Mouse (Mus musculus) erythroblast, embryonic 14.5 days (primary cell): ENCODE data around the gene Anxa8. TPM values are rescaled to one million over a fixed set of nuclear protein-coding genes. Genes with fewer than 3 reads are reported as not detected.

ENCODE experiments used
- H3K27me3 ChIP-seq: 2 replicates; pipeline ENCODE4 v1.6.1; 2012; ENCODE audit warnings: inconsistent platforms; ENCODE audit not compliant: control insufficient read depth
- H3K36me3 ChIP-seq: 2 replicates; pipeline ENCODE4 v1.6.1; 2012; ENCODE audit warnings: mild to moderate bottlenecking, inconsistent platforms; ENCODE audit not compliant: control insufficient read depth
- H3K4me1 ChIP-seq: 2 replicates; pipeline ENCODE4 v1.6.1; 2012; ENCODE audit warnings: inconsistent platforms; ENCODE audit not compliant: control insufficient read depth
- H3K4me3 ChIP-seq: replicated peaks from 2 replicates; pipeline ENCODE3; 2012; ENCODE audit warnings: moderate library complexity, mild to moderate bottlenecking, inconsistent platforms
- H3K9me3 ChIP-seq: 2 replicates; pipeline ENCODE4 v1.6.1; 2012; ENCODE audit warnings: low read length, inconsistent platforms, mixed read lengths; ENCODE audit not compliant: control insufficient read depth
- GATA1 ChIP-seq: IDR thresholded peaks from 2 replicates; pipeline ENCODE4 v1.6.1; 2012; ENCODE audit warnings: low read length, inconsistent platforms, mixed read lengths
- TAL1 ChIP-seq: IDR thresholded peaks from 3 replicates; pipeline ENCODE4 v1.6.1; 2012; ENCODE audit warnings: low read length, inconsistent platforms, mixed read lengths
- polyA plus RNA-seq: library from polyadenylated mRNA; stranded (reverse); fragments of >175 nt; gene quantifications from 2 replicates; pipeline ENCODE4 v1.2.3, GENCODE M21; 2012

Anxa8 gene
- polyA plus RNA-seq, 1 experiment = not detected

GRCm38 (mm10) chr14:34080321-34080997, 5.3 kb upstream of the Anxa8 start:
- Histone ChIP-seq H3K27me3 (no peaks in the 10 kb centered on the region), H3K4me1 (no peaks in the 10 kb centered on the region), H3K9me3 (no peaks in the 10 kb centered on the region), H3K36me3 (no peaks in the 10 kb centered on the region), H3K4me3 (no peak overlapping the region)
- no peak for TF ChIP-seq TAL1
- no peak for TF ChIP-seq GATA1

GRCm38 (mm10) chr14:34086806-34087205, 1.0 kb downstream of the Anxa8 start:
- TF ChIP-seq TAL1 (no peak), GATA1 (no peak)

GRCm38 (mm10) chr14:34087856-34088398, 2.1 kb downstream of the Anxa8 start:
- H3K27me3 ChIP-seq = no peaks in the 10 kb centered on the region
- TF ChIP-seq GATA1 (no peak), TAL1 (no peak)
- H3K9me3 ChIP-seq = no peaks in the 10 kb centered on the region
- no peaks in the 10 kb centered on the region for H3K36me3 ChIP-seq
- no peak overlapping the region for H3K4me3 ChIP-seq
- H3K4me1 ChIP-seq = no peaks in the 10 kb centered on the region

More at GRCm38 (mm10) chr14:34086806-34087205, 1.0 kb downstream of the Anxa8 start:
- Histone ChIP-seq H3K4me3 (no peak overlapping the region), H3K4me1 (no peaks in the 10 kb centered on the region), H3K9me3 (no peaks in the 10 kb centered on the region), H3K27me3 (no peaks in the 10 kb centered on the region), H3K36me3 (no peaks in the 10 kb centered on the region)

- Histone ChIP-seq H3K4me3 (no peak overlapping the region), H3K4me1 (no peaks in the 10 kb centered on the region), H3K9me3 (no peaks in the 10 kb centered on the region), H3K27me3 (no peaks in the 10 kb centered on the region), H3K36me3 (no peaks in the 10 kb centered on the region)
- no peak for TF ChIP-seq TAL1
- no peak for TF ChIP-seq GATA1
Observed at GRCm38 (mm10) chr14:34089796-34090195, 4.0 kb downstream of the Anxa8 start.

- Histone ChIP-seq H3K9me3 (no peaks in the 10 kb centered on the region), H3K4me3 (no peak overlapping the region), H3K27me3 (no peaks in the 10 kb centered on the region), H3K36me3 (no peaks in the 10 kb centered on the region), H3K4me1 (no peaks in the 10 kb centered on the region)
- TF ChIP-seq GATA1 (no peak), TAL1 (no peak)
Observed at GRCm38 (mm10) chr14:34091475-34091874, 5.7 kb downstream of the Anxa8 start.

- H3K4me3 ChIP-seq = no peak overlapping the region
- no peaks in the 10 kb centered on the region for H3K27me3 ChIP-seq
- H3K4me1 ChIP-seq = no peaks in the 10 kb centered on the region
- no peaks in the 10 kb centered on the region for H3K9me3 ChIP-seq
- no peak for TF ChIP-seq TAL1
- no peak for TF ChIP-seq GATA1
- no peaks in the 10 kb centered on the region for H3K36me3 ChIP-seq
Observed at GRCm38 (mm10) chr14:34092856-34093255, 7.1 kb downstream of the Anxa8 start.

GRCm38 (mm10) chr14:34096161-34096560, 10.4 kb downstream of the Anxa8 start:
- TF ChIP-seq TAL1 (no peak), GATA1 (no peak)
- no peak overlapping the region for H3K4me3 ChIP-seq

GRCm38 (mm10) chr14:34102601-34103000, 16.8 kb downstream of the Anxa8 start, which contains the start of gene A630023A22Rik:
Gene A630023A22Rik (minus strand): TSS chr14:34102754.
- Histone ChIP-seq H3K4me1 (no peaks in the 10 kb centered on the region), H3K27me3 (no peaks in the 10 kb centered on the region), H3K4me3 (no peak within 1 kb of the TSS), H3K36me3 (no peaks in the 10 kb centered on the region), H3K9me3 (no peaks in the 10 kb centered on the region)
- no peak for TF ChIP-seq TAL1

More at GRCm38 (mm10) chr14:34096161-34096560, 10.4 kb downstream of the Anxa8 start:
- Histone ChIP-seq H3K27me3 (no peaks in the 10 kb centered on the region), H3K9me3 (no peaks in the 10 kb centered on the region), H3K4me1 (no peaks in the 10 kb centered on the region), H3K36me3 (no peaks in the 10 kb centered on the region)

- no peak for TF ChIP-seq GATA1
- Histone ChIP-seq H3K4me3 (no peak overlapping the region), H3K27me3 (no peaks in the 10 kb centered on the region), H3K4me1 (no peaks in the 10 kb centered on the region), H3K9me3 (no peaks in the 10 kb centered on the region), H3K36me3 (no peaks in the 10 kb centered on the region)
Observed at GRCm38 (mm10) chr14:34103855-34104254, 18.1 kb downstream of the Anxa8 start.
